Mouse (Mus musculus) embryonic facial prominence, embryonic 13.5 days (tissue): Measurements from ENCODE around the gene Opa3. TPM values are rescaled to one million over a fixed set of nuclear protein-coding genes. Genes with fewer than 3 reads are reported as not detected.

ENCODE experiments used
- ATAC-seq: fragments of 200-750 bp; cut with Nextera tagmentation; 2 replicates; pipeline ENCODE4 v1.8.0; 2017; ENCODE audit warnings: low read depth; ENCODE audit not compliant: insufficient number of reproducible peaks, insufficient read depth, low FRiP score, low TSS enrichment
- H3K27ac ChIP-seq: fragments of 300-500 bp; sonication (generic); 2 replicates; pipeline ENCODE4 v1.5.1; 2015; ENCODE audit warnings: moderate library complexity, mild to moderate bottlenecking, inconsistent platforms
- H3K27me3 ChIP-seq: fragments of 300-500 bp; sonication (generic); 2 replicates; pipeline ENCODE4 v1.6.1; 2015; ENCODE audit warnings: mild to moderate bottlenecking, inconsistent platforms
- H3K36me3 ChIP-seq: fragments of 300-500 bp; sonication (generic); 2 replicates; pipeline ENCODE4 v1.6.1; 2015; ENCODE audit warnings: mild to moderate bottlenecking, inconsistent platforms
- H3K4me1 ChIP-seq: fragments of 300-500 bp; sonication (generic); 2 replicates; pipeline ENCODE4 v1.6.1; 2015; ENCODE audit warnings: inconsistent platforms
- H3K4me2 ChIP-seq: fragments of 300-500 bp; sonication (generic); 2 replicates; pipeline ENCODE4 v1.6.1; 2015; ENCODE audit warnings: moderate library complexity, mild to moderate bottlenecking, inconsistent platforms
- H3K4me3 ChIP-seq: fragments of 300-500 bp; sonication (generic); 2 replicates; pipeline ENCODE4 v1.5.1; 2015; ENCODE audit warnings: mild to moderate bottlenecking, inconsistent platforms
- H3K9ac ChIP-seq: fragments of 300-500 bp; sonication (generic); 2 replicates; pipeline ENCODE4 v1.6.1; 2015; ENCODE audit warnings: mild to moderate bottlenecking, inconsistent platforms
- H3K9me3 ChIP-seq: fragments of 300-500 bp; sonication (generic); 2 replicates; pipeline ENCODE4 v1.6.1; 2016; ENCODE audit warnings: inconsistent platforms
- WGBS: fragments of 180-500 bp; shearing (Covaris S2); methylation state at CpG from one replicate; pipeline ENCODE4 v1.1.7; 2015; ENCODE audit warnings: mixed read lengths; 5-methylcytosine and 5-hydroxymethylcytosine counted together
- polyA plus RNA-seq: library from polyadenylated mRNA; unstranded; fragments of >200 nt; fragmentation: Nextera tagmentation; extraction: Ambion mirVana; gene quantifications from 2 replicates; pipeline ENCODE4 v1.2.1, GENCODE M21; 2015

Opa3 gene
- polyA plus RNA-seq, 1 experiment from 2014 or later: 38.2 TPM

DNA sequence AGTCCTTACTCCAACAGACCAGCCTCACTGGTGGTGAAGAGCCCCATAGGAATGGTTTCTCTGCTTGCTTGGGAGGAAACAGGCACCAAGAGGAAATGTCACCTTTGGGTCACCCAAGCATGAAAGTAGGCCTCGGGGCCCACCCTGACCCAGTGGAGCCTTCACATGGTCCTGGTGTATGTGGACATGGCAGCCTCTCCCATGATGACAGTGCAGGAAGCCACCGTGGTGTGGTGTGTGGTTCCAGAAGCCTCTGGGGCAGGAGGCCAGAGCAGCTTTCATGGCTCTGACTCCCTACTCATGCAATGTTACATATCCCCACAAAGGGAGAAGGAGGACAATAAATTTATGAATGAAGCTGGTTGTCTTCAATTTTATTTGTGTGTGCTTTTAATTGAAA lies 19.4 kb downstream of the Opa3 start:
- no peak overlapping the region for H3K9ac ChIP-seq
- H3K27me3 ChIP-seq: no peaks in the 10 kb centered on the region
- ATAC-seq: no peak
- H3K4me1 ChIP-seq: no peaks in the 10 kb centered on the region
- 94% methylated on average over 2 of the region's 2 CpGs for WGBS
- no peak overlapping the region for H3K27ac ChIP-seq
- no peak overlapping the region for H3K4me2 ChIP-seq
- H3K9me3 ChIP-seq: no peaks in the 10 kb centered on the region
- H3K36me3 ChIP-seq: peaks cover 29% of the 10 kb centered on the region
- no peak overlapping the region for H3K4me3 ChIP-seq

GRCm38 (mm10) chr7:19252078-19252477 lies 23.9 kb downstream of the Opa3 start:
- Histone ChIP-seq H3K27ac (no peak overlapping the region), H3K36me3 (peaks cover 28% of the 10 kb centered on the region), H3K27me3 (no peaks in the 10 kb centered on the region), H3K4me1 (peaks cover 3% of the 10 kb centered on the region; the same call in 1 of the 2 replicates), H3K9ac (no peak overlapping the region), H3K4me3 (no peak overlapping the region), H3K4me2 (no peak overlapping the region), H3K9me3 (no peaks in the 10 kb centered on the region)
- 84% methylated on average over 4 of the region's 4 CpGs for WGBS
- ATAC-seq: no peak

DNA sequence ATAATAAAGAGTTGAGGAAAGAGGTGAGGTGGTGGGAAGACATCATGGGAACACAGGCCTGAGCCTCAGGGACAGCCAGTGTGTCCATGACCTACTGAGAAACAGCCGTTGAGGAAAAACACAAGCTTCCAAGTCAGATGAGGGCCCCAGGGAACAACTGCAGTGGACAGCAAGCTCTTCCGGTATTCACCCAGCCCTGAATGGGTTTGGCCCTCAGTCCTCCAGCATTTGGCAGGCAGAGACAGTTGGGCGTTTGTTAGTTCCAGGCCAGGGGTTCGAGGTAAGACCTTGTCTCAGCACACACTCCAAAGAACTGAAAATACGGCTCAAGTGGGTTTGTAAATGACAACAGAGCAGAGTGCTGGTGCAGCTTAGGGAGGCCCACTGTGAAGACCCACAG lies 25.3 kb downstream of the Opa3 start:
- Histone ChIP-seq H3K27me3 (no peaks in the 10 kb centered on the region), H3K4me1 (peaks cover 13% of the 10 kb centered on the region), H3K36me3 (peaks cover 34% of the 10 kb centered on the region), H3K9me3 (no peaks in the 10 kb centered on the region), H3K27ac (no peak overlapping the region), H3K4me2 (no peak overlapping the region), H3K4me3 (no peak overlapping the region), H3K9ac (no peak overlapping the region)
- 50% methylated on average over 5 of the region's 5 CpGs for WGBS
- ATAC-seq: no peak

DNA sequence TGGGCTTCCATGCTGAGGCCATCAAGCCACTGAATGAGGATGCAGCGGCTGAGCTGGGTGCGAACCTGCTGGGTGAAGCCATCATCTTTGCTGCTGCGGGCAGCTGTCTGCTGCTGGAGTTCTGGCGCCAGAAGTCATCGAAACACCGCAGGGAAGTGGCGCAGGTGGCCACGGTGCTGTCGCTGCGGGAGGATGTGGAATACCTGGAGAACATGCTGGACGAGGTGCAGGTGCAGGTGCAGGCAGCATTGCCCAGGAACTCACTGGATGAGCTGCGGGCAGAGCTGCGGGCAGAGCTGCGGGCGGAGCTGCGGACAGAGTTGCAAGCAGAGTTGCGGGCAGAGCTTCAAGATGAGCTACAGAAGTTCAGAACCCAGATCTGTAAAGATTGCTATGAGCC lies 27.3 kb downstream of the Opa3 start:
- Histone ChIP-seq H3K27me3 (no peaks in the 10 kb centered on the region), H3K4me2 (no peak overlapping the region), H3K9me3 (no peaks in the 10 kb centered on the region), H3K4me1 (peaks cover 13% of the 10 kb centered on the region), H3K4me3 (no peak overlapping the region), H3K9ac (no peak overlapping the region), H3K36me3 (peaks cover 54% of the 10 kb centered on the region), H3K27ac (no peak overlapping the region)
- WGBS: 92% methylated on average over 17 of the region's 17 CpGs
- ATAC-seq: no peak

DNA sequence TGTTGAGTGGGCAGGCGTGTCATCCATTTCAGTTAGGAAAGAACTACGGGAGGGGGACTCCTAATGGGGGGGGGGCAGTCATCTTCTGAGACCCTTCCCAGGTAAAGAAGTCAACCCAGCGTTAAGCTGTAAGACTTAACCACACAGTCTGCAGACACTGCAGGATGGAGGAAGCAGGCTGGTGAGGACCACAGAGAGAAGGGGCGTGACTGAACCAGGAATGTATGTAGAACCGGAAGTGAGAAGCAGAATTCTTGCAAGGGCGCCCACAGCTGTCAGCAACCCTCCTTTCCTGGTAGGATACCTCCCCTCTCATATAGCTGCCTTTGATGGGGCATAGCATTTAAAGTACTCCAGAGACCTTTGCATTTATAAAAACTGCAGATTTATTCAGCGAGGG lies 28.4 kb downstream of the Opa3 start:
- no peak overlapping the region; the same call in 1 of the 2 replicates for H3K27ac ChIP-seq
- H3K4me1 ChIP-seq: peaks cover 13% of the 10 kb centered on the region
- no peak overlapping the region for H3K4me2 ChIP-seq
- WGBS: 74% methylated on average over 7 of the region's 7 CpGs
- H3K9me3 ChIP-seq: no peaks in the 10 kb centered on the region
- peaks cover 64% of the 10 kb centered on the region for H3K36me3 ChIP-seq
- H3K4me3 ChIP-seq: no peak overlapping the region
- H3K27me3 ChIP-seq: no peaks in the 10 kb centered on the region
- H3K9ac ChIP-seq: no peak overlapping the region
- ATAC-seq: no peak

- H3K4me3 ChIP-seq: no peak overlapping the region
- no peak overlapping the region for H3K4me2 ChIP-seq
- no peaks in the 10 kb centered on the region for H3K9me3 ChIP-seq
- no peak for ATAC-seq
- no peak overlapping the region for H3K9ac ChIP-seq
- peaks cover 73% of the 10 kb centered on the region for H3K36me3 ChIP-seq
- no peaks in the 10 kb centered on the region for H3K27me3 ChIP-seq
- H3K4me1 ChIP-seq: peaks cover 13% of the 10 kb centered on the region
- peak overlapping the region; percentile 51; the same call in 1 of the 2 replicates for H3K27ac ChIP-seq
- WGBS: 33% methylated on average over 11 of the region's 11 CpGs
Measured at GRCm38 (mm10) chr7:19257390-19258022, 29.4 kb downstream of the Opa3 start.

GRCm38 (mm10) chr7:19258336-19258735 lies 30.2 kb downstream of the Opa3 start:
- peaks cover 81% of the 10 kb centered on the region for H3K36me3 ChIP-seq
- WGBS: 77% methylated on average over 3 of the region's 3 CpGs
- no peak overlapping the region; the same call in 1 of the 2 replicates for H3K27ac ChIP-seq
- no peak overlapping the region for H3K4me2 ChIP-seq
- H3K4me1 ChIP-seq: peaks cover 13% of the 10 kb centered on the region
- H3K9me3 ChIP-seq: no peaks in the 10 kb centered on the region
- no peaks in the 10 kb centered on the region for H3K27me3 ChIP-seq
- no peak overlapping the region for H3K9ac ChIP-seq
- no peak overlapping the region for H3K4me3 ChIP-seq
- ATAC-seq: no peak

GRCm38 (mm10) chr7:19265147-19265546 lies 37.0 kb downstream of the Opa3 start:
- H3K36me3 ChIP-seq: peaks cover 63% of the 10 kb centered on the region
- no peak for ATAC-seq
- no peak overlapping the region for H3K27ac ChIP-seq
- H3K27me3 ChIP-seq: no peaks in the 10 kb centered on the region
- H3K4me2 ChIP-seq: no peak overlapping the region
- 82% methylated on average over 7 of the region's 7 CpGs for WGBS
- peaks cover 25% of the 10 kb centered on the region for H3K4me1 ChIP-seq
- H3K9me3 ChIP-seq: no peaks in the 10 kb centered on the region
- no peak overlapping the region for H3K9ac ChIP-seq
- no peak overlapping the region for H3K4me3 ChIP-seq

DNA sequence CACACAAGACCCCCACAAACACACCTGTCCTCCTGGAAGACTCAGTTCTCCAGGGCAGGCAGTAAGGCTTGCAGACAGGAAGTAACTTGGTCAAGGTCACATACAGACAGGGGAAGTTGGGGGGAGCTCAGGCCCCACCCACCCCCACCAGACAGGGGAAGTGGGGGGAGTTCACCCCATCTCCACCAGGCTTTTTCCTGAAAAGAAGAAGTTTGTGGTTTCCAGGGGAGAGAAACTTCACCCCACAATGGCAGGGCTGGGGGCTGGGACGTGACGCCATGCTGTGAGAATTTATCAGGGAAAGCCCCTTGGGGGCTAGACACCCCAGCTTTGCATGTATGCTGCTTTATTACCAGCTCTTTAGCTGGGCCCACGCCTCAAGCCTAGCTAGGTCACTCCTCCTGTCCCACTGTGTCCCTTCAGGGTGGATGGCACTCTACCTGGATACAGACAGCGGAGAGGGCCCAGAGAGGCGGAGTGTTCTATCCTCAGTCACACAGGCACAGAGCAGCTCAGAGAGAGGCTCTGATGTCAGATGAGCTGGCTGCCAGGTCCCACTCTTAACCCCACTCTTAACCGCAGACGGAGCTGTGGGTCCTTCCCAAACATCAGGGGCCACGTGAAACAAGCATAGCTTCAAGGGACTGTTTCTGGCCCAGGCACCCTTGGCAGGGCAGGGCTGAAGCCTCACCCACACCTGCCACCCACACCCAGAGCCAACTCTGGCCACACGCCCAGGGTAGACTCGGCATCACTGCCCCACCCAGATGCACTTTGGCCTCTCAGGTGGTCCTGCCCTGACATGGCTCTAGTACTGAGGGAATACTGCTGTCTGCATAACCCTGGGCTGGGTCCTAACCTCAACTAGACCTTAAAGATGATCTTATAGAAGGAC lies 38.0 kb downstream of the Opa3 start:
- peaks cover 32% of the 10 kb centered on the region for H3K4me1 ChIP-seq
- H3K36me3 ChIP-seq: peaks cover 53% of the 10 kb centered on the region
- H3K4me3 ChIP-seq: no peak overlapping the region
- H3K9me3 ChIP-seq: no peaks in the 10 kb centered on the region
- H3K27ac ChIP-seq: no peak overlapping the region
- no peak for ATAC-seq
- peak overlapping the region; percentile 9; the same call in 1 of the 2 replicates for H3K4me2 ChIP-seq
- no peaks in the 10 kb centered on the region for H3K27me3 ChIP-seq
- WGBS: 82% methylated on average over 10 of the region's 10 CpGs
- peak overlapping the region; percentile 46; the same call in 1 of the 2 replicates for H3K9ac ChIP-seq

DNA sequence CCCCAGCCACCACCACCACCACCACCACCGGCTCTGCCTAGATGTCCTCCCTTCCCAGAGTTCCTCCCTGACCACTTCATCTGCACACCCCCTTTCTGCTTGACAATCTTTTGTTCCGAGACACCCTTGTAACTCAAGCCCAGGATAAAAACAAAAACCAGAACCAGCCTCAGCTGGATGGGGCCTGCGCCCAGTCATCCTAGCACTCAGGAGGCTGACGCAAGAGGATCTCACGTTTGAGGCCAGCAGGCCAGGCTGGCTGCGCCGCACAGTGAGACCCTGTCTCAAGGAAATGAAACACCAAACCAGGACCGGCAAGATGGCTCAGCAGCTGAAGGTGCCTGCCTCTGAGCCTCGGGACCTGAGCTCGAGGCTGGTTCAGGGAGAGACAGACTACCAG lies 38.9 kb downstream of the Opa3 start:
- Histone ChIP-seq H3K9ac (0 out of 2 replicates have a peak overlapping the region, but pooled peaks have one; percentile 21), H3K4me3 (no peak overlapping the region), H3K9me3 (no peaks in the 10 kb centered on the region), H3K4me1 (peaks cover 32% of the 10 kb centered on the region), H3K36me3 (peaks cover 45% of the 10 kb centered on the region), H3K4me2 (no peak overlapping the region), H3K27ac (no peak overlapping the region), H3K27me3 (no peaks in the 10 kb centered on the region)
- ATAC-seq: no peak
- 67% methylated on average over 10 of the region's 10 CpGs for WGBS

GRCm38 (mm10) chr7:19268993-19269681 lies 41.0 kb downstream of the Opa3 start:
- peaks cover 32% of the 10 kb centered on the region for H3K4me1 ChIP-seq
- peaks cover 25% of the 10 kb centered on the region for H3K36me3 ChIP-seq
- H3K9me3 ChIP-seq: no peaks in the 10 kb centered on the region
- peak overlapping the region; percentile 96 for H3K4me3 ChIP-seq
- ATAC-seq: no peak
- H3K4me2 ChIP-seq: peak overlapping the region; percentile 99
- H3K27me3 ChIP-seq: no peaks in the 10 kb centered on the region
- H3K9ac ChIP-seq: peak overlapping the region; percentile 91
- peak overlapping the region; percentile 96 for H3K27ac ChIP-seq
- WGBS: 33% methylated on average over 10 of the region's 10 CpGs
